Mouse (Mus musculus): ENCODE results near the gene Txndc16. TPM values are rescaled to one million over a fixed set of nuclear protein-coding genes. Genes with fewer than 3 reads are reported as not detected.
A peak's percentile ranks its signal among the peaks of the same experiment; 100 is the strongest.

Txndc16 gene
- 1.4 and 2.4 TPM in 2 replicates for total RNA-seq (2014; fragmentation: Nextera tagmentation)
- 3.4 and 4.0 TPM in 2 replicates for total RNA-seq (2017)

DNA sequence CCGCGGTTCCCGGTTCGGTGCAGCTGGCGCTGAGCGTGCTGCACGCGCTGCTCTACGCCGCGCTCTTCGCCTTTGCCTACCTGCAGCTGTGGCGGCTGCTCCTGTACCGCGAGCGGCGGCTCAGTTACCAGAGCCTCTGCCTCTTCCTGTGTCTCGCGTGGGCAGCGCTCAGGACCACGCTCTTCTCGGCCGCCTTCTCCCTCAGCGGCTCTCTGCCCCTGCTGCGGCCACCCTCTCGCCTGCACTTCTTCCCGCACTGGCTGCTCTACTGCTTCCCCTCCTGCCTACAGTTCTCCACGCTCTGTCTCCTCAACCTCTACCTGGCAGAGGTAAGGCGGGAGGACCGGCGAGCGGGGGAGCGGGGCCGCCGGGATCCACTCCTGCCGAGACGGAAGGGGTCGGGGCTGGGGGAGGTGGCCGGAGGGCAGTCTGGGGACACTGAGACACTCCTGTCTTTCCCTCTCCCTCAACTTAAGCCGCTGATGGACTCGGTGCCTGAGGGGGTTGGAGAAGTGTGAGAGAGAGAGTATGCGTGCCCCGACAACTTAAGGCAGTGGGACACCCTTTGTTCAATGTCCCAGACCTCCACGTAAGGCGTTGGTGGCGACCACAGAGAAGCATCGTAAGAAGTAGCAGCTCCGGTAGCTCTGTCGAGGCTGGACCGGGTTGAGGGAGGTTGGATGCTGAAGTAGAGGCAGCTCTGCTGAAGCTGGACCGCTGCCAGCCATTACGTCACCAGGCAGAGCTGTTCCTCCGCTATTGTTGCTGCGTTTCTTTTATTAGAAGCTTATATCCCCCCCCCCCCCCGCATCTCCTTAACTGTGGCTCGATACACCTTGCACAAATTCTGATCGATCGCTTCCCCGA is at the start of gene Txndc16:
Gene Txndc16, minus strand, starts transcription at position 239 of the 867 bp plus-strand sequence.
- 0 out of 2 replicates have a peak, but pooled peaks have one; percentile 15 for ATAC-seq (replicated peaks; ENCODE audit: low FRiP score, low TSS enrichment, poor library complexity, severe bottlenecking)

DNA sequence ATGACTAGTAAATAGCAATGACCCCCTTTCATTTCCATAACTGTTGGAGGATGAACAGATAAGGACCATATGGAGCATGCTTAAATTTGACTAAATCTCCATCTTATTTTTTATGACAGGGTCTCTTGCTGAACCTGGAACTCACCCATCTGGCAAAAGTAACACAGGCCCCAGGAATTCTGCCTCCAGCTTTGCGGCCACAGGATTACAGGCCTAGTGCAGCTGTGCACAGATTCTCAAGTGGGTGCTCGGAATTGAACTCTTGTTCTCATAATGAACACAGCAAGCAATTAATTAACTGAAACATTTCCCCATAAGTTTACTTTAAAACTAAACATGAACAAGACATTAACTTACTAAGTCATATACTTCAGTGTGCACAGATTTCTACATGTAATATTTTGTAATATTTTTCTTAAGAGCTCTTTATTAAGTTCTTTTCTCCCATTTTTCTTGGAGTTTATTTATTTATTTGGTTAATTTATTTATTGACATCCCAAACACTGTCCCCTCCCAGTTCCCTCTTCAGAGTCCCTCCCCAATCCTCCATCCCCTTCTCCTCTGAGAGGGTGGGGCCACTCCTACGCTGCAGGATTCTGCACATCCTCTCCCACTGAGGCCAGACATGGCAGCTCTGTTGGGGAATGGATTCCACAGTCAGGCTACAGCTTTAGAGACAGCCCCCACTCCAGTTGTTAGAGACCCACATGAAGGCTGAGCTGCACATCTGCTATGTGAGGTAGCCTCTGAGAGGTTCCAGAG is 43.9 kb upstream of the Txndc16 start:
- no peak for ATAC-seq (replicated peaks; ENCODE audit: low FRiP score, low TSS enrichment, poor library complexity, severe bottlenecking)

DNA sequence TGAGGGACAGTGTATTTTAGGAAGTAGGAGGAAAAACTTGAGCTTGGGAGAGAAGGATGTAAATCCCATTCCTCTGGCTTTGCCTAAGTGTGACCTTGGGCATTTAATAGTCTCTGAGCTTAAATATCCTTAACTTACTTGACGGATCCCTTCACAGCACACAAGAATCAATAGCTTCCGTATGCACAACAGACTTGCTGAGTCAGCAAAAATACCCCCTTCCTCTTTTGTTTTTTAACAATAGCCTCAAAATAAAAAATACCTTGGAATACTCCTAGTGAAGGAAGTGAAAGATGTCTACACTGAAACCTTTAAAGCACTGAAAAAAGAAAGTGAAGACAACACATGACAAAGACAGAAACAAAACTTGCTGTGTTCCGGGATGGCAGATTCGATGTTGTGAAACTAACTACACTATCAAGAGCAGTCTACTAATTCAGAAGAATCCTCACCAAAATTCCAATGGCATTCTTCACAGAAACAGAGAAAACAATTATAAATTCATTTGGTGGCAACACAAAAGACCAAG is 31.5 kb upstream of the Txndc16 start:
- no peak for ATAC-seq (replicated peaks; ENCODE audit: low FRiP score, low TSS enrichment, poor library complexity, severe bottlenecking)

DNA sequence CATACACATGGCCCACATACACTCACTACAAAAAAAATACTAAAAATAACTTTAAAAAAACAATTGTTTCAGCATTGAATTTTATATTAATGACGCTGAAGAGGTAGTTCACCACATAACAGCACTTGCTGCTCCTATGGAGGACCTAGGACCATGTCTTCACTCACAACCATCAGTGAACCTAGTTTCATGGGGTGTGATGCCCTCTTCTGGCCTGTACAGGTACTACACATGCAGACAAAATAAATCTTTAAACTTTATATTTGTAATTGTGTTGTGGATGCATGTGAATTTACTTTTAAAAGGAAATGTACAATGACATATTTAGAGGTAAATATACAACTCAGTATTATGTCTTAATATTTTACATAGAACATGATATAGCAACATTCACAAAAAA is 21.5 kb upstream of the Txndc16 start:
- no peak for ATAC-seq (replicated peaks; ENCODE audit: low FRiP score, low TSS enrichment, poor library complexity, severe bottlenecking)

DNA sequence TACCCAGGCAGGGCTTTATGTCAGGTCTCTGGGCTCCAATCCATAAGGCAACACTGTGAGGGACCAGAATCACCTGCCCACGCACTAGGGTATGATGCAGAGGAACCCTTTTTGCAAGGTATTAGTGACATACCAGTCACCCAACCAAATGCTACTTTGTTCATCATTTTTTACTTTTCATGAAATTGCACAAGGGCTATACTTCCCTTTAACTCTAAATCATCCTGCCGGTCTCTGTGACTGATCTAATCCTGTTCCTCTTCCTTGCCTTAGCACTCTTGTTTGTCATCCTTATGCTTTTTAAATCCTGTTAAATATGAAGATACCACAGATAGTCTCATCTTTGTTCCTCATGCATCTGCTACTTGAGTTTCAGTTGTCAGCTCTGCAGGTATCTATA is 18.9 kb upstream of the Txndc16 start:
- ATAC-seq (replicated peaks; ENCODE audit: low FRiP score, low TSS enrichment, poor library complexity, severe bottlenecking): no peak

DNA sequence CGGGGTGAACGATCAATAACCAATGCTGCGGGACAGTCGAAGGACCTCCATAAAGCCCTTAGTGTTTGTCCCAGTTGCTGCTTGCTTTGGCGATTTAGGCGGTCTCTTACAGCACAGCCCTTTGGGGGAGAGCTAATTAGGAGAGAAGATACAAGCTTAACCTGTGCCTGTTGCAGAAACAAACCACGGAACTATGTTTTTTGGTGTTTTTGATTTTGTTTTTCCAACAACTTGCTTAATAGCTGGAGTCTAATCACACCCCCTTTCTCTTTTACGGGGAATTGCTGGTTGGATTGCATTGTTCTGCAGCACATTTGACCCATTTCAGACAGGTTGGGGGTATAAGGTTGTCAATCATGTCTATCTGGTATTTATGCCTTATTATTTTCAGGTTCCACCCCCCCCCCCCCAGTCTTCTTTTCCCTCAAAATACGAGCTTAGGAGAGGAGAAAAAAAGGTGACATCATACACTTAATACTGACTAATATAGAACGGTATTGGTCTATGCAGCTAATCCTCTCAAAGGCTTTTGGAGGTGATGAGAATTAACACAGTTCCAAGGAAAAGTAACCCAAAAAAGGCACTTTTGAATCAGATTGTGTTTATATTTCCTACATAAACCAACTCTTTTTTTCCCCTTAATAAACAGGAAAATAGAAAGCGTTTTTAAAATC is 966 bp upstream of the Txndc16 start:
- ATAC-seq (replicated peaks; ENCODE audit: low FRiP score, low TSS enrichment, poor library complexity, severe bottlenecking): no peak

DNA sequence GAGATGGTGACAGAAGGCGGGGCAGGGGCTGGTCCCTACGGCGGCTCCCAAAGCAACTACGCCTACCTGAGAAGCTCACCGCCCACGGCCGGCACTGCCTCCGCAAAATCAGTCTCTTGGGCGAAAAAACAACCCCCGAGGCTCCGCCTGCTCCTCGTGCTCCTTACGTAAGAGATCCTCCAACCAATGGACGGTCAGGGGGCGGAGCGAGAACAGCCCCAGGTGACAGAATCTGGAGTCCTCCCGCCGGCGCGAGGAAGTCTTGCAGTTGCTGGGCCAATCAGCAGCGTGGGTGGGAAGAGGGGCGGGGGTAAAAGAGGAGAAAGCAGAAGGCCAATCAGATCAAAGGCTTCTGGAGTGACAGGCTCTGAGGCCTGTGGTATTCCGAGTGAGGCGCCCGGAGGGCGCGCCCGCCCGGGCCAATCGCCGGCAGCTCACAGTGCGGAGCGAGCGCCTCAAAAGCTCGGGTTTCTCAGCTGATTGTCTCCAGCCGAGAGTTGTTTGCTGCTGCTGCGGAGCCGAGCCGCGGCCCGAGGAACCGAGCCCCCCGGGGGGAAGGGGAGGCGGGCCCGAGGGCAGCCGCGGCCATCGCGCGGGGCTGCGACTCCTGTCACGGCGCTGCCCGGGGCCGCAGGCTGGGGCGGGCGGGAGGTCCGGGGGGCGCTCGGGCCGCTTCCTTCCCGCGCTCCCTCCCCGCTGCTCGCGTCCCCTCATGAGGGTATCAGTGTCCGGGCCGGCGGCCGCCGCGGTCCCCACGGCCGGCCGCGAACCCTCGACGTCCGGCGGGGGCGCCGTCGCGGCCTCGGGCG is 643 bp downstream of the Txndc16 start, which contains the start of gene Gpr137c:
Gene Gpr137c, plus strand, starts transcription at position 437 of the 809 bp plus-strand sequence.
- peak; percentile 99 for ATAC-seq (replicated peaks; ENCODE audit: low FRiP score, low TSS enrichment, poor library complexity, severe bottlenecking)

DNA sequence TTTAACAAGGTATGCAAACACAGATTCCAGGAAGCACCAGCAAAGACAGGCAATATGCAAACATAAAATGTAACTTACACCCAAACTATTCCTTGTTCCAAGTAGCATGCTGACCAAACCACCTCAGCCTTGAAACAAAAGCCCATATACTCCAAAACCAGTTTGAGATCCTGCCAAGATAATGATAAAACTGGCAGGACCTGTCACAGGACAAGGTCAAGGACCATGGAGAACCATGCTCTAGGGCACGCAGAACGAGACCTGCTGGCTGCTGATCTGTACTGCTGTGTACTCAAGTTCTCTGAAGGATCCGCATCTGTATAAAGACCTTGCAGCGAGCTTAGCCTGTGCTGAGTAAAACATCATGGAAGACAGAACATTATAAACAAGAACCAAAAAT is 2.4 kb downstream of the Txndc16 start:
- ATAC-seq (replicated peaks; ENCODE audit: low FRiP score, low TSS enrichment, poor library complexity, severe bottlenecking): no peak

DNA sequence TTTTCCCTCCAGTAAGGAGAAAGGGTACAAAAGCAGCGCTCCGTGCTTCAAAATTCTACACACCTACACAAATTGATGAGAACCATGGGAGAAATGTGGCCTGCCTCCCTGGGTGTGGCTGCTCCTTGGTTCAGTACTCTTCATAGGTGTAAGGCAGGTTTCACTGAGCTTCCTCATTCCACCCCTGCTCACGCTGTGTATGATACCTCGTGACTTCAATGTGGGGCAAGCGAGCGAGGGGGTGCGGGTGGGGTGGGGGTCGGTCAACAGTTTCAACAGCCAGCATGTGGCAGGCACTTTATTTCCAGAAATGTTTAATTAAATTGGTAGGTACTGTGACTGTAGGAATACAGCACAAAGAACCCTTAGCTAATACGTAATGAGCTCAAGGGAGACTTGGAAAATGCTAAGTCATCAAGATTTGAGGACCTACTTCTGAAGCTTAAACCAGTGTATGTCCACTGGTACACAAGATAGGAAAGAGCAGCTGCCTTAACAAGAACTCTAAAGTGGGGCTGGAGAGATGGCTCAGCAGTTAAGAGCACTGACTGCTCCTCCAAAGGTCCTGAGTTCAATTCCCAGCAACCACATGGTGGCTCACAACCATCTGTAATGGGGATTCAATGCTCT is 3.3 kb downstream of the Txndc16 start:
- no peak for ATAC-seq (replicated peaks; ENCODE audit: low FRiP score, low TSS enrichment, poor library complexity, severe bottlenecking)

DNA sequence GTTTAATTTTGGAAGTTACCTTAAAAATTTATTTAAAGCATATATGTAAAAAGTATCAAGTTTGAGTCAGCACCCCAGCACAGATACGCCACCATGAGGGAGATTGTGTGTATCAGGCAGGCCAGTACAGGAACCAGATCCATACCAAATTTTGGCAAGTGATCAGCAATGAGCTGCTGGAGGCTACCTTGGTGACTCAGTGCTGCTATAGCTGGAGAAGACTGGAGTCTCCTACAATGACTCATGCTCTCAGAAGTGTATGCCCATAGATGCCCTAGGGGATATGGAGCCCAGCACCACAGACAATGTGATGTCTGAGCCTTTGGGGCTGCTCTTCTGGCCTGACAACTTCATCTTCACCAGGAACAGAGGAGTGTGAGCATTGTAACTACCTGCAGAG is 8.7 kb downstream of the Txndc16 start:
- ATAC-seq (replicated peaks; ENCODE audit: low FRiP score, low TSS enrichment, poor library complexity, severe bottlenecking): no peak

DNA sequence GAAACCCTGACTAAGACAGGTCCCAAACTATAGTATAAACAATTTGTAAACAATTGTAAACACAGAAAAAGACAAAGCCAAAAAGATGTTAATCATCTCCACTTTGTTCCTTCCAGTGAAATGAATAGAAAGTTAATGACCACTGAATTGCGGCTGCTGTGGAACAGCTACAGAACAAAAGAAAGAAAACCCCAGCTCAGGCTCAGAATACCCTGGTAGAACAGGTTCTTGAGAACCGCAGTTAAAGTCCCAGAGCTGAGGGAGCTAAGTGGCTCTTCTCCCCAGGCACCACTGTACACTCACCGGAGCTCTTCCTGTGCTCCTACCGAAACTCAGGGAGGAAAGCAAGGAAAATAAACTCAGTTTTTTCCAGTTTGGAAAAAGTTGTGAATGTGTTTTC is 9.4 kb downstream of the Txndc16 start:
- ATAC-seq (replicated peaks; ENCODE audit: low FRiP score, low TSS enrichment, poor library complexity, severe bottlenecking): no peak

DNA sequence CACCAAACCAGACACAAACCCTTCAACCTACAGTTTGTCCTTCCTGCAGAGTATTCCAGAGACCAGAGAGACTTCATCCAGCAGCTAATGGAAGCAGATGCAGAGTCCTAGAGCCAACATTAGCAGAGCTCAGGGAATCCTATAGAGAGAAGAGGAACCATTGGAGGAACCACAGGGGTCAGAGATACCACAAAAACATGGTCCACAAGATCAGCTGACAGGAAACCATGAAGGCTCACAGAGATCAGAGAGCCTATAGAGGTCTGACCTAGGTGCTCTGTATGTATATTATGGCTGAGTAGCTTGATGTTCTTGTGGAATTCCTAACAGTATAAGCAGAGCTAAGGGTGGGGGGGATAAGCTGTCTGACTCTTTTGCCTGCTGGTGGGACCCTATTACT is 19.5 kb downstream of the Txndc16 start:
- ATAC-seq (replicated peaks; ENCODE audit: low FRiP score, low TSS enrichment, poor library complexity, severe bottlenecking): no peak

DNA sequence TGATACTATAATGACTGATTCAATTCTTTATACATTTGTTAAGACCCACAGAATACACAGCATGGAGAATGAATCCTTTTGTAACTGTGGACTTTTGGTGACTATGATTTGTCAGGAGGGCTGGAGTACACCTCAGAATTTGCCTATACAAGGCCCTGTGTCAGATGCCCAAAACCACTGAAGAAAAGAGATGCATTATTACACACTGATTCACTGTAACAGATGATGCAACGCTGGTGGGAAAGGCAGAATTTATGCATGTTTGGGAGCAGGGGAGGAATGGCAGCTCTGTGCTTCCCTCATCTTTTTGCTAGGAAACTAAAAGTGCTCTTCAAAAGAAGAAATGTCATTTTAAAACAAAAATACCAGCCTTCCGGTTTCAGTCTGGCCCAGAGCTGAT is 29.1 kb downstream of the Txndc16 start:
- ATAC-seq (replicated peaks; ENCODE audit: low FRiP score, low TSS enrichment, poor library complexity, severe bottlenecking): no peak

DNA sequence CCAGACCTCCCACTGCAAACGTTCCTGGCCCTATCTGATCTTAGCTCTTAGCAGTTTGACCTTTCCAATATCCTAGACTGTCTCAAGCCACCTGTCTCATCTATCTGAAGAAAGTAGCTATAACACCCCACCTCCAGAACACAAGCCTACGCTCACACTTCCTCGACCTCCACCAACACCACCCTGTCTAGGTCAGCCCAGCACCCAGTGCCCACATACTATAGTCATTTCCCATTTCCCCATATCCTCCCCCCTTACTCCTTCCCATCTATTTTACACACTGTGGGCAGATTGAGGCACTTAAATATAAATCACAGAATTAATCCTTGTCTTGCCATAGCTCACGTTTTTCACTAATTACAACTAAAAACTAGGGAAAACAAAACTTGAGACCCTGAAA is 38.5 kb downstream of the Txndc16 start:
- ATAC-seq (replicated peaks; ENCODE audit: low FRiP score, low TSS enrichment, poor library complexity, severe bottlenecking): no peak

DNA sequence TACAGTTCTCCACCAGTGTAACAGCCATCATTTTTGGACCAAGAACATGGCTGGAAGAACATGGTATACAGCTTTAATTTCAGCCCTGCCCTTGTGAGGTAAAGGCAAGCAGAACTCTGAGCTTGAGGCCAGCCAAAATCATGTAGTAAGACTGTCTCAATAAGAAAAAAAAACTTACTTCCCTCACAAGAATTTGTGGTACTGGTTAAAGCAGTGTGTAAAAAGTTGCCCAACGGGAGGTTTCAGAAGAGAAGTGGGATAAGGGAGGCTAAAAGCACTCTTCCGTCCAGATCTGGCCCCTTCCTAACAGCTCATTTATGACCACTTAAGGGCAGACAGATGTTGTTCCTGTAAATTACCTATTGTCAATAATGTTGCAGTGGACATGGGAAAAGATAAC is 40.5 kb downstream of the Txndc16 start:
- no peak for ATAC-seq (replicated peaks; ENCODE audit: low FRiP score, low TSS enrichment, poor library complexity, severe bottlenecking)

DNA sequence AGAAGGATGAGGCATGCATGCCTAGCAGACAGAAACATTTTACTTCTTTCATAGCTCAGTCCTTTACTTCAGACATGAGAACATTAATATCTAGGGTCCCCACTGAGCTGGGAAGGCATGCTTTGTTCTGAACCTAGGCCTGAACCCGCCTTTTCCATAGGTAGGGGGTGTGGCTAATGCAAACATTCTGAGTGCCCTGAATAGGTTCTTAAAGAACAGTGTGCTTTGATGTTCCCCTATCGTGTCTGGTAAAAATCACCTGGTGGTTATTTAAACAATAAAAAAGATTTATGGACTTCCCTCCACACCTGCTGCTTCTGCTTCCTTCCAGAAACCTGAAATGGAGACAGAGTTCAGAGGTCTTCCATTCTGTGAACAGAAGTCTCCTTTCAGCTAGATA is 40.9 kb downstream of the Txndc16 start:
- ATAC-seq (replicated peaks; ENCODE audit: low FRiP score, low TSS enrichment, poor library complexity, severe bottlenecking): no peak

DNA sequence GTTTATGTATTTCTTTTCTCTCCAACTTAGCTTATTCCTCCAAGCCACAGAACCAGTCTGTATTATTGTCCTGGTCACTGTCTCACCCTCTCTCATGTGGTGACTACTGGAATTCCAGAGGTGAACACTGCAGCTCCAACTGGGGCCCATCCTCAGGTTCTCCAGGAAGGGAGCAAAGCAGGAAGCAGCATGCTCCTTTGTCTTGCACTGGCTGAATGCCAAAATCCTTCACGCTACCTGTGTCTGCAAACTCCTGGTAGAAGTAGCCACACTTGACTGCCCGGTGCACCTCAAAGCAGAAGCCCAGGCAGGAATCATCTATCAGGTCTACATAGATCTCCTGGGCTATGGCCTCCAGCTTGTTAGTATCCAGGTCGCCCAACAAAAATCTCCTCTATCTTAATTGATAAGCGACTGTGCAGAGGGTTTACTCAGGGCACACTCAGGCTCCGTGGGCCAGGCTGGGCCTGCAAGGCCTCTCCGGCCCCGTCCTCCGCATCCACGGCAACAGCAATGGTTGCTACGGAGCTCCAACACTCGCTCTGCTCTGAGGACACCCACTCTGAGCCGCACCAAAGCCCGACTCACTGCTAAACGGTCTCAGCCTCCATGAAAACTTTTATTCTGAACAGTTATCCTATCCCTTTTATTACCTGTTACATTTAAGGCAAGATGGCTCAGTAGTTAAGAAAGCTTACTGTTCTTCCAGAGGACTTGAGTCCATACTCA is 45.0 kb downstream of the Txndc16 start:
- no peak for ATAC-seq (replicated peaks; ENCODE audit: low FRiP score, low TSS enrichment, poor library complexity, severe bottlenecking)

DNA sequence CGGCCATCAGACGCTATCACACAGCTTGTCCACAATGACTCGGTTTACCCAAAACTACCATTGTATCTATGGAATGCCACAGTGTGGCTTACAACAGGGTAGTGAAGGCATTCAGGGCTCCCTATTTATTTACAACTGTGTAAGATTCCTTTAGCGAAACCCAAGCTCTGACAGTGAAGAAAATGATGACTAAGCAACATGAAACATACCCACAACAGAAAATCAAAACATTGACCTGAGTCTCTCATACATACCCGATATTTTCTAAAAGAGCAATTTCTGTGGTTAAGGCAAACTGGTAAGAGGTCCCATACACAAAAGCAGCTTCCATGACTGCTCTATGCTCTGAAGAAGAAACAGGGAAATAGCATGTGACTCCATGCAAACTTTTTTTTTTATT is 47.9 kb downstream of the Txndc16 start:
- ATAC-seq (replicated peaks; ENCODE audit: low FRiP score, low TSS enrichment, poor library complexity, severe bottlenecking): no peak

Data from megakaryocyte-erythroid progenitor cell, adult 5-6 weeks (primary cell).